Mouse (Mus musculus): ENCODE measurements around the gene Sult1a1. TPM values are rescaled to one million over a fixed set of nuclear protein-coding genes. Genes with fewer than 3 reads are reported as not detected.

Sult1a1 gene
- total RNA-seq (2023; ENCODE audit: inconsistent age) = 0.39 to 0.80 TPM in 2 of 4 replicates, not detected in the others

DNA sequence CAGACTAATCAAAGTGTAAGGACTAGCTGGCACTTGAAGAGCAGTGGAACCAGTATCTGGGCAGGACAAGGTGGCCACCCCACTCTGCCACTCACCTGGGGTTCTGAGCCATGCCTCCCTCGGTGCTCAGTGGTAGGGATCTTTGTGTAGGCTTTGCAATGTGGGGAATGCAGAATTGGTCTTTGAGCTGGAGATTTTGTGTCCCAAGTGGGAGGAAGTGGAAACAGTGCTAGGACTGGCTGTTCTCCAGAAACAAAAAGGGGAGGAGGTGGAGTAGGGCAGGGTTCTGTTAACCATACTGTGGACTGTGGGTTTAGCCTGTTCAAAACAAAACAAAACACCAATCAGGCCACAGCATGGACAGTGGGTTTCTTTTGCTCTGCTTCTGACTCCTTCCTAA, at the start of gene Sult1a1:
TSS of gene Sult1a1 (minus strand) at position 226 of the 400 bp plus-strand sequence.

DNA sequence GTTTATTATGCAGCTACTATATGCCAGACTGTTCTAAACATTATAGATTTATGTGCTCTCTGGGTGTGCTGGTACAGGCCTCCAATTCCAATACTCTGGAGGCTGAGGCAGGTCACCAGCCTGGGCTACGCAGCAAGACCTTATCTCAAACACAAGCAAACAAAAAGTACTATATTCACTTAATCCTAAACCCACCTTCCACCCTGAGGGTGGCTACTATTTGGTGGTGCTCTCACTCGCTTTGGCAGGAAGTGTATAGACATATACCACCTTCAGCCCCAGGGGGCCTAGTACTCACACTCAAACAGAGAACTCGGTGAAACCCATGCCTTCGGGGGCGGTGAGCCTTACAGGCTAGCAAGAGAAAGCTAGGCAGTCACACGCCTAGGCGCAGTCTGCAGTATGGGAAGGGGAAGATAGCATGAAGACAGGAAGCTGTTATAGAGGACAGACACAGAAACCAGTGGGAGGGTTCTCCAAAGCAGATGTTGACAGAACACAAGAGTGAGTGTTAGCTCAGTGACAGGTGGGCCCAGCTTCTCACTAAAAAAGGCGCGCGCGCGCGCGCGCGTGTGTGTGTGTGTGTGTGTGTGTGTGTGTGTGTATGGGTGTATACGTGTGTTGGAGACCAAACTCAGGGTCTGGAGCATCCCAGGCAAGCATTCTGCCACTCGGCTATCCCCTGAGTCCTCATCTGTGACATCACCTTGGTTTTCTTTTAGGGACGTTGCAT, 31.4 kb upstream of the Sult1a1 start, which contains the start of gene Coro1a:
TSS of gene Coro1a (minus strand) at position 346 of the 733 bp plus-strand sequence.

DNA sequence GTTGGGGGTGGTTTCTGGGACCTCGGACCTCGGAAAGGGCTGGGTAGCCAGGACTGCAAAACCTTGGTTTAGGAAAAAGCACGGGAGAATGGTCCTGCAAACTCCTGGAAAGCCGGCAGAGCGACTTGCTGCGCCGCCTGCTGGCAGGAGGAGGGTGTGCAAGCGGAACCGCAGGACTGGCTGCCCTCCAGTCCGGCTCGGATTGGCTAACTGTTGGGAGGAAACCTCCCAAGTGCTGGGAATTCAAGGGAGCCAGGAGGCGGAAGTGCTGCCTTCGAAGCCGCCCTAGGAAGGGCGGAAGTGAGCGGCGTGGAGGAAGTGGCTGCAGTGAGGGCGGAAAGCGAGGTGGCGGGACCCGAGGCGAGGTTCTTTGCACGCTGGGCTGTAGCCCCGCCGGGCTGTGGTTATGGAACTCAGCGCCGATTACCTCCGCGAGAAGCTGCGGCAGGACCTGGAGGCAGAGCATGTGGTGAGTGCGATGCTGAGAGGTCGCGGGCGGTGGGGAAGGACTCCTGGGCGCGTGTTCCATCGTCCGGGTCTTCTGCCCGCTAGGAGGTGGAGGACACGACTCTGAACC, 19.5 kb upstream of the Sult1a1 start, which contains the start of gene Slx1b:
TSS of gene Slx1b (minus strand) at position 154 of the 577 bp plus-strand sequence.

DNA sequence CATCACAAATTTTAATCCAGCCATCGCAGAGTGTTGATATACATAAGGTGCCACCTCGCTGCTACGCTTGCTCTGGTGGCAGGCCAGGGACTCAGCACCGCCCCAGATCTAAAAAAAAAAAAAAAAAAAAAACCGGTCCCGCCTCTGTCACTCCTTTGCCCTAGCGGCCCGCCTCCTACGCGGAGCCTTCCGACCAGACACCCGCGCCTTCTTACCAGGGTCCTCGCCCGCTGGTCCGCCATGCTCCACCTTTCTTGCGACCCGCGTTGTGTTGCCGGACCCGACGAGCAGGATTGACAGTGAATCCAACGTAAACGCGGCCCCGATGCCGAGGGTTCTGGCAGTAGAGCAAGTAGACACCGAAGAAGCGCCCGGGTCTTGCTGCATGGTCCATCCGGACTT, 19.0 kb upstream of the Sult1a1 start, which contains the start of gene Bola2:
TSS of gene Bola2 (plus strand) at position 192 of the 402 bp plus-strand sequence.

DNA sequence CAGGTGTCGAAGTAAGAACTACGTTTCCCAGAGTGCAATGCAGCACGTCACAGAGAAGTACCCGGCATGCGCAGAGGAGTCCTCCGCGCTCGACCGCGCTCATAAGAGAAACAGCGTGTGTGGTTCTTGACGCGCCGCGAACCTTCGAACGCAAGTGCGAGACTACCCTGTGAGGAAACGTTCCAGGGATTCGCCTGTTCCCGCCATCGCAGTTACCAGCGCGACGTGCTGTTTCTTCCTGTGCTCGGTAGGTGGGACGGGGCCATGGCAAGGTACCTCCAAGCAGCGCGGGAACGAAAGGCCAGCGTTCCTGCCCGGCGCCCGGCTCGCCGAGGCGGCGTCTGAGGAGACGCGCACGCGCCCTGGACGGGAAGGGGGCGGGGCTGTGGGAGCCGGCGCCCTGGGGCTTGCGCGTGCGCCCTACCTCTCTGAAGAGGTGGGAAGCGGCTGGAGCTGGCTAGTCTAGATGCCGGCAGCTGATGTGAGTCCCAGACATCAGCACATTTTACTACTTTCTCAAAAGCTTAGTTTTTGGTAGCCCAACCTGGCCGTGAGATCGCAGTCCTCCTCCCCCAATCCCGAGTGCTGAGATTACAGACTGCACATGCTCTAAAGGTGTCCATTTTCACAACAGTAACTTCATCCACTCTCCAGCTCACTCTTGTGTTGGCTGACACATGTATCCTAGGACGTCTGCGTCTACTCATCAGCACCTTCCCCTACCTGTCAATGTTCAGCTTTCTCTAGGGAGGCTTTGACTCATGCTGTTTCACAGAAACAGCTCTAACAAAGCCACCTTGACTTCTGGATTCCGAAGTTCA, 26.8 kb downstream of the Sult1a1 start, which contains the start of gene Sgf29:
TSS of gene Sgf29 (plus strand) at position 79 of the 821 bp plus-strand sequence.

DNA sequence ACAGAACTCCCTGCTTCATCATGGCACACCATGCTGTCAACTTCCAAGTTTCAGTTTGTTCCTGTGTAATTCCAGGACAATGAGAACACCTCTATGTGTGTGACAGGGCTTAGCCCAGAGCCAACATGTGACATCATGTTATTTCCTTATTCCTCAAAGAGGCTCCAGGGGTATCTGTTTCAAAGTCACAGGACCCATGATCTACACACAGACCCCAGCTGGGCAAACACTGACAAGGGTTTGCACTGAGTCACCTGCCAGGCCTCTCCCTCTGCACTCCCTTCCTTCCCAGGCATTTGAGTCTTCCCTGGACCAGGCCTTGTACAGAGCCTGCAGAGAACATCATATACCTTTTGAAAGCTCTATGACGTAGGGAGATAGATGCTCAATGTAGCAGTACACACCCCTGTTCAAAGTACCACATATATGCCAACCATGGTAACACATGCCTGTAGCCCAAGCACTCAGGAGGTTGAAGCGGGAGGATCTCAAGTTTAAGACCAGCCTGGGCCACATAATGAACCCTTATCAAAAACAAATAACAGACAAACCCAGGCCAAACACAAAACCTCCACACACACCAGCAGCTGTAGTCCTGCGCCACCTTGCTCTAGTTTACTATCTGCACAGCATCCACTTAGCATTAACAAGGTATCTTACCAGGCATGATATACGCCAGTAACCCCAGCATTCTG, 45.3 kb downstream of the Sult1a1 start, which contains the start of gene Nupr1:
TSS of gene Nupr1 (minus strand) at position 38 of the 695 bp plus-strand sequence.

Other genes with a start within 250 kb of the Sult1a1 start
- gene Rabep2, start 247.7 kb downstream of the Sult1a1 start, total RNA-seq (2023; ENCODE audit: inconsistent age) = 117 to 131 TPM (median 124 TPM) in 4 replicates
- 0.42 to 0.74 TPM (median 0.61 TPM) in 4 replicates for gene Atp2a1, start 213.3 kb downstream of the Sult1a1 start, total RNA-seq (2023; ENCODE audit: inconsistent age)
- 69.9 to 82.0 TPM (median 79.3 TPM) in 4 replicates for gene Sh2b1, start 201.0 kb downstream of the Sult1a1 start, total RNA-seq (2023; ENCODE audit: inconsistent age)
- 46.5 to 65.8 TPM (median 50.4 TPM) in 4 replicates for gene Tufm, start 189.1 kb downstream of the Sult1a1 start, total RNA-seq (2023; ENCODE audit: inconsistent age)
- gene Atxn2l, start 173.0 kb downstream of the Sult1a1 start, total RNA-seq (2023; ENCODE audit: inconsistent age) = 213 to 221 TPM (median 217 TPM) in 4 replicates
- 142 to 155 TPM (median 153 TPM) in 4 replicates for gene Eif3c, start 110.0 kb downstream of the Sult1a1 start, total RNA-seq (2023; ENCODE audit: inconsistent age)
- gene Apobr, start 91.5 kb downstream of the Sult1a1 start, total RNA-seq (2023; ENCODE audit: inconsistent age) = 2.4 to 5.9 TPM (median 2.9 TPM) in 4 replicates
- 68.8 to 79.7 TPM (median 70.3 TPM) in 4 replicates for gene Cln3, start 90.6 kb downstream of the Sult1a1 start, total RNA-seq (2023; ENCODE audit: inconsistent age)
- not detected in 4 replicates for gene Il27, start 81.5 kb downstream of the Sult1a1 start, total RNA-seq (2023; ENCODE audit: inconsistent age)
- not detected in 4 replicates for gene Nupr1, start 45.6 kb downstream of the Sult1a1 start, total RNA-seq (2023; ENCODE audit: inconsistent age)
- gene Sgf29, start 27.1 kb downstream of the Sult1a1 start, total RNA-seq (2023; ENCODE audit: inconsistent age) = 53.2 to 68.5 TPM (median 58.7 TPM) in 4 replicates
- gene Bola2, start 19.0 kb upstream of the Sult1a1 start, total RNA-seq (2023; ENCODE audit: inconsistent age) = 92.9 to 130 TPM (median 104 TPM) in 4 replicates
- 3.9 to 6.4 TPM (median 4.9 TPM) in 4 replicates for gene Slx1b, start 19.4 kb upstream of the Sult1a1 start, total RNA-seq (2023; ENCODE audit: inconsistent age)
- gene Coro1a, start 31.4 kb upstream of the Sult1a1 start, total RNA-seq (2023; ENCODE audit: inconsistent age) = 1,256 to 1,390 TPM (median 1,299 TPM) in 4 replicates
- gene Mapk3, start 83.2 kb upstream of the Sult1a1 start, total RNA-seq (2023; ENCODE audit: inconsistent age) = 40.6 to 45.0 TPM (median 42.7 TPM) in 4 replicates
- gene Gdpd3, start 89.9 kb upstream of the Sult1a1 start, total RNA-seq (2023; ENCODE audit: inconsistent age) = 0.99 to 4.9 TPM (median 2.5 TPM) in 4 replicates
- gene Ypel3, start 100.5 kb upstream of the Sult1a1 start, total RNA-seq (2023; ENCODE audit: inconsistent age) = 214 to 273 TPM (median 230 TPM) in 4 replicates
- 6.5 to 8.9 TPM (median 7.0 TPM) in 4 replicates for gene Tbx6, start 105.1 kb upstream of the Sult1a1 start, total RNA-seq (2023; ENCODE audit: inconsistent age)
- gene Ppp4c, start 116.1 kb upstream of the Sult1a1 start, total RNA-seq (2023; ENCODE audit: inconsistent age) = 266 to 298 TPM (median 270 TPM) in 4 replicates
- gene Fam57b, start 121.2 kb upstream of the Sult1a1 start, total RNA-seq (2023; ENCODE audit: inconsistent age) = not detected in 4 replicates
- not detected in 4 replicates for gene 4930451I11Rik, start 155.2 kb upstream of the Sult1a1 start, total RNA-seq (2023; ENCODE audit: inconsistent age)
- not detected in 4 replicates for gene Doc2a, start 171.0 kb upstream of the Sult1a1 start, total RNA-seq (2023; ENCODE audit: inconsistent age)
- 19.8 to 34.1 TPM (median 25.1 TPM) in 4 replicates for gene Hirip3, start 185.5 kb upstream of the Sult1a1 start, total RNA-seq (2023; ENCODE audit: inconsistent age)
- gene Ino80e, start 185.9 kb upstream of the Sult1a1 start, total RNA-seq (2023; ENCODE audit: inconsistent age) = 80.6 to 105 TPM (median 95.0 TPM) in 4 replicates
- 86.7 to 99.4 TPM (median 89.7 TPM) in 4 replicates for gene Taok2, start 208.3 kb upstream of the Sult1a1 start, total RNA-seq (2023; ENCODE audit: inconsistent age)
- 36.7 to 44.6 TPM (median 41.0 TPM) in 4 replicates for gene Tmem219, start 246.5 kb upstream of the Sult1a1 start, total RNA-seq (2023; ENCODE audit: inconsistent age)